Mouse (Mus musculus) ZHBTc4 (cell line): ENCODE data around the gene Gm21637.
"Not testable (repeated sequence)": the region's sequence is repeated elsewhere in the genome, so short reads cannot be mapped to it uniquely, and the experiment has no call there.

Experiments used
- DNase-seq: peaks from one replicate; pipeline ENCODE4 v3.0.0-alpha.2; 2011; ENCODE audit warnings: low read depth, low spot score

Gm21637 gene

DNA sequence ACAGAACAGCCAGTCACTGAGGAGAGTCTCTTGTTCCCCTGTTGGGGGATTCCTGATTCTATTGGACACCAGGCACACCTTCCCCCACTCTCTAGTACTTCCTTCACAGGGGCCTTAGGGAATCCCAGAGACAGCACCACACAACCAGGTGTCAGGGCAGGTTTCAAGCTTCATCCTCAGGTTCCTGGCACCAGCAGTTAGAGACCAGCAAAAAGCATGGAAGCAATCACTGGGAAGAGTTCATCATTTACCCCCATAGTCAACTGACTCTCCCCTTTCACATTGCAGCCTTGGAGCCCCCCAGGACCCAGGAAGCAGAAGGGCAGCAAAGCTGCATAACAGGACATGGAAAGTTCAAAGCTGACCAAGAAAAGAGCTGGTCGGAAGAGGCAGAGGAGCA, at the start of gene Gm21637:
Gm21637 (plus strand) TSS at position 301 of the 400 bp plus-strand sequence.
- DNase-seq: not testable (repeated sequence)
